Mouse (Mus musculus): ENCODE measurements around the gene Doc2b. TPM values are rescaled to one million over a fixed set of nuclear protein-coding genes. Genes with fewer than 3 reads are reported as not detected.

The Doc2b gene
- polyA plus RNA-seq, 1 experiment from 2014 or later = 0.61 TPM

DNA sequence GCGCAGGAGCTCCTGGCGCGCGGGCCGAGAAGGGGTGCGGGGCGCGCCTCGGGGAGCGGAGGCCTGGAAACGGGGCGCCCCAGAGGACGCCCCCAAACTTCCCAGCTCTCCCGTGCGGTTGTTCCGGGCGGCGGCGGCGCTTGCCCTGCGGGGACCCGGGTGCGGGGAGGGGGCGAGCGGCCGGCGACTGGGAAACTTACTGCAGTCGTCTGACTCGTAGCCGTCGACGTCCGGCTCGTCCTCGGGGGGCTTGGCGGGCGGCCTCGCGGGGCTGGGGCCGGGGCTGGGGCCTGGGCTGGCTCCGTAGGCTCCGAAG, 570 bp downstream of the Doc2b start:
- peak overlapping the region; percentile 64 for H3K9ac ChIP-seq (ENCODE audit: low read depth, low read length)
- H3K4me3 ChIP-seq (ENCODE audit: low read length) = peak overlapping the region; percentile 53
- 2% methylated on average over 37 of the region's 42 CpGs for WGBS
- peak overlapping the region; percentile 65 for H3K4me2 ChIP-seq (ENCODE audit: low read depth, low read length)
- peaks cover 15% of the 10 kb centered on the region for H3K27me3 ChIP-seq (replicated peaks; ENCODE audit: control insufficient read depth, insufficient read depth, low read length)
- no peak for ATAC-seq
- H3K27ac ChIP-seq (ENCODE audit: low read length) = no peak overlapping the region
- H3K4me1 ChIP-seq (ENCODE audit: control insufficient read depth, insufficient read depth, low read length) = peaks cover 4% of the 10 kb centered on the region; the same call in 1 of the 2 replicates
- no peaks in the 10 kb centered on the region for H3K9me3 ChIP-seq (ENCODE audit: control insufficient read depth, low read length)
- no peaks in the 10 kb centered on the region for H3K36me3 ChIP-seq (ENCODE audit: control insufficient read depth, insufficient read depth, low read length)

DNA sequence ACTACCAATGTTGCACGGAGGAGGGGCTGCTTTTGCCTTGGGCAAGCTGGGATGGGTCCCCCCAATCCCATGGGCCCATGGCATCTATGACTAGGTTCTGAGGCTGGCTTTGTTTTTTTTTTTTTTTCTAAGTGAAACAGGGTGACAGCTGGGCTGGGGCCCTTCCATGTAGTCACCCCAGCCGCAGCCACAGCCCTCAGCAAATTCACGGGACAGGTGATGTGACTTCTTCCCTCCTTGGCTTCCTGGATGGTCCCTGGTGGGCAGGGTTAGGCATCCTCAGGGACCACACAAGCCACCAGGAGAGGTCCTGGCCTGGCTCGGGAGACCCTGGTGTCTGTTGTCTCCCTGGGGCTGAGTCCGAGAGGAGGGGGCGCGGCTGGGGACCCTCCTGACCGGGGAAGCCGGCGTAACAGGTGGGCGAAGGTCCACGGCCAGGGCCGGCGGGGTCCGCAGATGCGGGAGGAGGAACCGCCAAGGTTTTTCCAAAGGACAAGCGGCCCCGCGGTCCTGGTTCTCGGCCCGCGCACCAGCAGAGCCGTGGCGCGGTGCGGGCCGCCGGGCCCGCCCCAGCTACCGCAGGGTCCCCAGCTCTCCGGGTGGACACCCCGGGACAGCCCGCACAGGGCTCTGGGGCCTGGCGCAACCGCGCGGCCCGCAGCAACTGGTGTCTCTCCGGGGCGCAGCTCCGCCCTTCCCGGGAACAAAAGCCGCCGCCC, 1.1 kb downstream of the Doc2b start:
- Histone ChIP-seq H3K4me3 (ENCODE audit: low read length) (peak overlapping the region; percentile 53), H3K9me3 (ENCODE audit: control insufficient read depth, low read length) (no peaks in the 10 kb centered on the region), H3K4me1 (ENCODE audit: control insufficient read depth, insufficient read depth, low read length) (peaks cover 4% of the 10 kb centered on the region; the same call in 1 of the 2 replicates), H3K27ac (ENCODE audit: low read length) (no peak overlapping the region), H3K36me3 (ENCODE audit: control insufficient read depth, insufficient read depth, low read length) (no peaks in the 10 kb centered on the region), H3K9ac (ENCODE audit: low read depth, low read length) (peak overlapping the region; percentile 64), H3K27me3 (replicated peaks; ENCODE audit: control insufficient read depth, insufficient read depth, low read length) (peaks cover 15% of the 10 kb centered on the region), H3K4me2 (ENCODE audit: low read depth, low read length) (peak overlapping the region; percentile 65)
- peak; percentile 36; the same call in 1 of the 2 replicates for ATAC-seq
- WGBS = 8% methylated on average over 44 of the region's 45 CpGs

DNA sequence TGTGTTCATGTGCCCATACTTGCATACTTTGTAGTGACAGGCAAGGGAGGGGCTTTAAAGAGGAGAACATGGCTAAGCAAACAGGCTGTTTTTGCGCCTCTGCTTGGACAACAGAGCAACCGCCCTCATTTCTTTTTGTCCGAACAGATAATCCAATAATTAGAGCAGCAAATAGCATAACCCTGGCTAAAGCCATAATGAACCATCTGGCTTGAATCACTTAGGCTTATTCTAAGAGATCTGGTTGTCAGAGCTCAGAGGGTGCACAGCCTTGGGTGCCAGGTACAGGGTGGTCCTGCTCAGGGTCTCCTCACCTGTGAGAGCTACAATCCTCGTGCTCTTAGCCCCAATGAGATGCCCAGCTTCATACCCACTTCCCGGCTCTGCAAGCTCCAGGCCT, 2.5 kb downstream of the Doc2b start:
- Histone ChIP-seq H3K36me3 (ENCODE audit: control insufficient read depth, insufficient read depth, low read length) (no peaks in the 10 kb centered on the region), H3K9ac (ENCODE audit: low read depth, low read length) (no peak overlapping the region), H3K27ac (ENCODE audit: low read length) (no peak overlapping the region), H3K4me2 (ENCODE audit: low read depth, low read length) (no peak overlapping the region), H3K27me3 (replicated peaks; ENCODE audit: control insufficient read depth, insufficient read depth, low read length) (peaks cover 15% of the 10 kb centered on the region), H3K9me3 (ENCODE audit: control insufficient read depth, low read length) (no peaks in the 10 kb centered on the region), H3K4me3 (ENCODE audit: low read length) (no peak overlapping the region), H3K4me1 (ENCODE audit: control insufficient read depth, insufficient read depth, low read length) (peaks cover 4% of the 10 kb centered on the region; the same call in 1 of the 2 replicates)
- WGBS = 79% methylated on average over 5 of the region's 5 CpGs
- ATAC-seq = no peak

GRCm38 (mm10) chr11:75792535-75792934, 3.3 kb downstream of the Doc2b start:
- ATAC-seq = no peak
- Histone ChIP-seq H3K9me3 (ENCODE audit: control insufficient read depth, low read length) (no peaks in the 10 kb centered on the region), H3K4me3 (ENCODE audit: low read length) (no peak overlapping the region), H3K4me1 (ENCODE audit: control insufficient read depth, insufficient read depth, low read length) (peaks cover 4% of the 10 kb centered on the region; the same call in 1 of the 2 replicates), H3K27me3 (replicated peaks; ENCODE audit: control insufficient read depth, insufficient read depth, low read length) (peaks cover 15% of the 10 kb centered on the region), H3K9ac (ENCODE audit: low read depth, low read length) (no peak overlapping the region), H3K36me3 (ENCODE audit: control insufficient read depth, insufficient read depth, low read length) (no peaks in the 10 kb centered on the region), H3K4me2 (ENCODE audit: low read depth, low read length) (no peak overlapping the region), H3K27ac (ENCODE audit: low read length) (no peak overlapping the region)
- 81% methylated on average over 5 of the region's 5 CpGs for WGBS

- Histone ChIP-seq H3K27me3 (replicated peaks; ENCODE audit: control insufficient read depth, insufficient read depth, low read length) (no peaks in the 10 kb centered on the region), H3K9me3 (ENCODE audit: control insufficient read depth, low read length) (no peaks in the 10 kb centered on the region), H3K4me1 (ENCODE audit: control insufficient read depth, insufficient read depth, low read length) (peaks cover 4% of the 10 kb centered on the region; the same call in 1 of the 2 replicates), H3K4me2 (ENCODE audit: low read depth, low read length) (no peak overlapping the region), H3K4me3 (ENCODE audit: low read length) (no peak overlapping the region), H3K9ac (ENCODE audit: low read depth, low read length) (no peak overlapping the region), H3K36me3 (ENCODE audit: control insufficient read depth, insufficient read depth, low read length) (no peaks in the 10 kb centered on the region), H3K27ac (ENCODE audit: low read length) (no peak overlapping the region)
- ATAC-seq = 0 out of 2 replicates have a peak, but pooled peaks have one; percentile 28
- 72% methylated on average over 8 of the region's 8 CpGs for WGBS
Observed at GRCm38 (mm10) chr11:75785897-75786296, 10.0 kb downstream of the Doc2b start.

GRCm38 (mm10) chr11:75783799-75784198, 12.1 kb downstream of the Doc2b start:
- 87% methylated on average over 5 of the region's 5 CpGs for WGBS
- no peaks in the 10 kb centered on the region for H3K27me3 ChIP-seq (replicated peaks; ENCODE audit: control insufficient read depth, insufficient read depth, low read length)
- H3K4me2 ChIP-seq (ENCODE audit: low read depth, low read length) = no peak overlapping the region
- H3K4me1 ChIP-seq (ENCODE audit: control insufficient read depth, insufficient read depth, low read length) = peaks cover 4% of the 10 kb centered on the region; the same call in 1 of the 2 replicates
- ATAC-seq = no peak
- no peak overlapping the region for H3K9ac ChIP-seq (ENCODE audit: low read depth, low read length)
- no peaks in the 10 kb centered on the region for H3K9me3 ChIP-seq (ENCODE audit: control insufficient read depth, low read length)
- H3K4me3 ChIP-seq (ENCODE audit: low read length) = no peak overlapping the region
- H3K27ac ChIP-seq (ENCODE audit: low read length) = no peak overlapping the region
- no peaks in the 10 kb centered on the region for H3K36me3 ChIP-seq (ENCODE audit: control insufficient read depth, insufficient read depth, low read length)

- Histone ChIP-seq H3K27me3 (replicated peaks; ENCODE audit: control insufficient read depth, insufficient read depth, low read length) (no peaks in the 10 kb centered on the region), H3K4me3 (ENCODE audit: low read length) (no peak overlapping the region), H3K9me3 (ENCODE audit: control insufficient read depth, low read length) (no peaks in the 10 kb centered on the region), H3K4me2 (ENCODE audit: low read depth, low read length) (no peak overlapping the region), H3K27ac (ENCODE audit: low read length) (no peak overlapping the region), H3K4me1 (ENCODE audit: control insufficient read depth, insufficient read depth, low read length) (peaks cover 4% of the 10 kb centered on the region; the same call in 1 of the 2 replicates), H3K36me3 (ENCODE audit: control insufficient read depth, insufficient read depth, low read length) (no peaks in the 10 kb centered on the region), H3K9ac (ENCODE audit: low read depth, low read length) (no peak overlapping the region)
- WGBS = 24% methylated on average over 6 of the region's 6 CpGs
- ATAC-seq = peak; percentile 79
Observed at GRCm38 (mm10) chr11:75781919-75782318, 13.9 kb downstream of the Doc2b start.

GRCm38 (mm10) chr11:75775919-75776318, 19.9 kb downstream of the Doc2b start:
- Histone ChIP-seq H3K9ac (ENCODE audit: low read depth, low read length) (no peak overlapping the region), H3K27me3 (replicated peaks; ENCODE audit: control insufficient read depth, insufficient read depth, low read length) (no peaks in the 10 kb centered on the region), H3K9me3 (ENCODE audit: control insufficient read depth, low read length) (no peaks in the 10 kb centered on the region), H3K4me1 (ENCODE audit: control insufficient read depth, insufficient read depth, low read length) (no peaks in the 10 kb centered on the region), H3K36me3 (ENCODE audit: control insufficient read depth, insufficient read depth, low read length) (no peaks in the 10 kb centered on the region), H3K4me3 (ENCODE audit: low read length) (no peak overlapping the region), H3K4me2 (ENCODE audit: low read depth, low read length) (no peak overlapping the region), H3K27ac (ENCODE audit: low read length) (no peak overlapping the region)
- no peak for ATAC-seq
- 84% methylated on average over 1 of the region's 1 CpGs for WGBS

DNA sequence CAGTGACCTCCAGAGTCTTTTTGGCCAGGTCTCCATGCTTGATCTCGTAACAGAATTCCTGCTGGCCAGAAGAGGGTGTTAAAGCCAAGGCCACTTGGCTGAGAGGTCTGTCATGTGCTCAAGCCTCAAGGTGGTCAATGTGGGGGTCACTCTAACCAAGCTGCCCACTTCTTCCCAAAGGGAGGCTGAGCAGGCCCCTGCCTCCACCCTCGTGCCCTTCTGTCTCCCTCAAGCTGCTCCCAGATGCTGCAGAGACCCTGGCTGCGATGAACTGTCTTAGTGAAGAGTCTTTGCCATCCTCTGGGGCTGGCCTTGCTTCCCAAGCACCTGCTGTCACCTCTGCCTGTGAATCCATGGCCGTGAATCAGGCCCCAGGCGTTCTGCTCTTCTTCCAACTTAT, 23.3 kb downstream of the Doc2b start:
- Histone ChIP-seq H3K4me3 (ENCODE audit: low read length) (no peak overlapping the region), H3K9me3 (ENCODE audit: control insufficient read depth, low read length) (no peaks in the 10 kb centered on the region), H3K9ac (ENCODE audit: low read depth, low read length) (no peak overlapping the region), H3K4me2 (ENCODE audit: low read depth, low read length) (no peak overlapping the region), H3K27me3 (replicated peaks; ENCODE audit: control insufficient read depth, insufficient read depth, low read length) (no peaks in the 10 kb centered on the region), H3K36me3 (ENCODE audit: control insufficient read depth, insufficient read depth, low read length) (no peaks in the 10 kb centered on the region), H3K27ac (ENCODE audit: low read length) (no peak overlapping the region), H3K4me1 (ENCODE audit: control insufficient read depth, insufficient read depth, low read length) (peaks cover 5% of the 10 kb centered on the region; the same call in 1 of the 2 replicates)
- ATAC-seq = no peak
- WGBS = 83% methylated on average over 5 of the region's 5 CpGs

Data from intestine, embryonic 16.5 days (tissue).